In genomic region chr16:12115040-12115856, GRCm38 (mm10) we compare ENCODE assay signal across 11 mouse cellular contexts.
DNase-seq lines count a peak whose midpoint lies in the region; ATAC-seq and TF ChIP-seq lines count a peak whose summit lies in the region.
"Had no signal": no experiment of that assay in that cellular context is flagged by ENCODE, and none has a peak within 500 bp of the region (broad histone marks: within the 10 kb centered on the region; RNA-seq: fewer than 3 reads in every experiment).

No protein-coding gene starts in this region.

- TF ChIP-seq CTCF in hindbrain, postnatal 0 days (IDR thresholded peaks at IDR 0.05; ENCODE audit: low read depth): 0 out of 2 replicates have a peak, but pooled peaks have one; percentile 13

- no peaks in the 10 kb centered on the region for H3K27me3 ChIP-seq in forebrain, embryonic 11.5 days (ENCODE audit: control insufficient read depth, insufficient read depth, low read length)
- no peaks in the 10 kb centered on the region for H3K27me3 ChIP-seq in forebrain, embryonic 10.5 days (ENCODE audit: poor library complexity, severe bottlenecking)
- H3K27me3 ChIP-seq in forebrain, embryonic 13.5 days: no peaks in the 10 kb centered on the region
- H3K27me3 ChIP-seq in hindbrain, postnatal 0 days (ENCODE audit: insufficient read depth, low read length): no peaks in the 10 kb centered on the region
- no peaks in the 10 kb centered on the region for H3K27me3 ChIP-seq in midbrain, embryonic 15.5 days (replicated peaks)
- H3K27me3 ChIP-seq: limb, embryonic 13.5 days had no signal

- no peak overlapping the region for H3K4me3 ChIP-seq in forebrain, embryonic 11.5 days (ENCODE audit: low read depth, low read length)
- no peak overlapping the region for H3K4me3 ChIP-seq in forebrain, embryonic 10.5 days
- H3K4me3 ChIP-seq in forebrain, embryonic 13.5 days: no peak overlapping the region
- no peak overlapping the region for H3K4me3 ChIP-seq in hindbrain, postnatal 0 days (ENCODE audit: low read length)
- no peak overlapping the region for H3K4me3 ChIP-seq in midbrain, embryonic 15.5 days
- H3K4me3 ChIP-seq: limb, embryonic 13.5 days had no signal

- no peak overlapping the region for H3K9ac ChIP-seq in forebrain, embryonic 11.5 days (ENCODE audit: low read length)
- H3K9ac ChIP-seq in forebrain, embryonic 13.5 days: no peak overlapping the region
- H3K9ac ChIP-seq in hindbrain, postnatal 0 days (replicated peaks; ENCODE audit: low read length): no peak overlapping the region
- H3K9ac ChIP-seq in midbrain, embryonic 15.5 days: no peak overlapping the region
- H3K9ac ChIP-seq: limb, embryonic 13.5 days had no signal

- no peaks in the 10 kb centered on the region for H3K36me3 ChIP-seq in forebrain, embryonic 11.5 days (ENCODE audit: control insufficient read depth, insufficient read depth, low read length)
- no peaks in the 10 kb centered on the region for H3K36me3 ChIP-seq in forebrain, embryonic 10.5 days (replicated peaks)
- no peaks in the 10 kb centered on the region for H3K36me3 ChIP-seq in forebrain, embryonic 13.5 days (ENCODE audit: poor library complexity, severe bottlenecking)
- H3K36me3 ChIP-seq in hindbrain, postnatal 0 days (ENCODE audit: insufficient read depth, low read length): no peaks in the 10 kb centered on the region
- H3K36me3 ChIP-seq in midbrain, embryonic 15.5 days (replicated peaks): no peaks in the 10 kb centered on the region
- H3K36me3 ChIP-seq: limb, embryonic 13.5 days had no signal

- 33% methylated on average over 7 of the region's 7 CpGs for WGBS in forebrain, embryonic 11.5 days
- WGBS in forebrain, embryonic 10.5 days: 52% methylated on average over 7 of the region's 7 CpGs
- 37% methylated on average over 7 of the region's 7 CpGs for WGBS in forebrain, embryonic 13.5 days
- WGBS in hindbrain, postnatal 0 days: 31% methylated on average over 7 of the region's 7 CpGs
- 32% methylated on average over 7 of the region's 7 CpGs for WGBS in midbrain, embryonic 15.5 days

- ATAC-seq in forebrain, embryonic 11.5 days (replicated peaks; ENCODE audit: low FRiP score): 0 out of 2 replicates have a peak, but pooled peaks have one; percentile 39
- ATAC-seq in forebrain, embryonic 13.5 days: peak; percentile 80
- peak; percentile 82 for ATAC-seq in hindbrain, postnatal 0 days
- ATAC-seq in midbrain, embryonic 15.5 days (replicated peaks): peak; percentile 90

- H3K27ac ChIP-seq in forebrain, embryonic 11.5 days (ENCODE audit: low read depth, low read length): no peak overlapping the region
- H3K27ac ChIP-seq in forebrain, embryonic 10.5 days: no peak overlapping the region
- peak overlapping the region; percentile 51 for H3K27ac ChIP-seq in forebrain, embryonic 13.5 days
- H3K27ac ChIP-seq in hindbrain, postnatal 0 days: no peak overlapping the region
- peak overlapping the region; percentile 64 for H3K27ac ChIP-seq in midbrain, embryonic 15.5 days
- H3K27ac ChIP-seq: limb, embryonic 13.5 days had no signal

- DNase-seq in forebrain, embryonic 11.5 days (ENCODE audit: low spot score): no peak
- no peak for DNase-seq in forebrain, embryonic 10.5 days (ENCODE audit: extremely low spot score, low spot score)
- DNase-seq in hindbrain, postnatal 0 days (ENCODE audit: low spot score): peak; percentile 72
- DNase-seq in urinary bladder, postnatal 25 days (ENCODE audit: low spot score): no peak
- no peak for DNase-seq in cerebellum, adult 18-20 months
- DNase-seq in lung, postnatal 25 days (ENCODE audit: low spot score): no peak
- DNase-seq: cerebellum, adult 11 months; gastrocnemius, postnatal 36 days had no signal

- no peaks in the 10 kb centered on the region for H3K4me1 ChIP-seq in forebrain, embryonic 11.5 days (replicated peaks; ENCODE audit: control insufficient read depth, insufficient read depth, low read length)
- no peaks in the 10 kb centered on the region for H3K4me1 ChIP-seq in forebrain, embryonic 10.5 days
- peaks cover 9% of the 10 kb centered on the region for H3K4me1 ChIP-seq in forebrain, embryonic 13.5 days
- no peaks in the 10 kb centered on the region for H3K4me1 ChIP-seq in hindbrain, postnatal 0 days (ENCODE audit: insufficient read depth, low read length)
- peaks cover 18% of the 10 kb centered on the region for H3K4me1 ChIP-seq in midbrain, embryonic 15.5 days
- H3K4me1 ChIP-seq: limb, embryonic 13.5 days had no signal

- H3K4me2 ChIP-seq in forebrain, embryonic 11.5 days (ENCODE audit: low read depth, low read length, severe bottlenecking): no peak overlapping the region
- H3K4me2 ChIP-seq in forebrain, embryonic 13.5 days: no peak overlapping the region
- H3K4me2 ChIP-seq in hindbrain, postnatal 0 days (ENCODE audit: low read depth, low read length): no peak overlapping the region
- peak overlapping the region; percentile 7; the same call in 1 of the 2 replicates for H3K4me2 ChIP-seq in midbrain, embryonic 15.5 days
- H3K4me2 ChIP-seq: limb, embryonic 13.5 days had no signal

- H3K9me3 ChIP-seq in forebrain, embryonic 11.5 days (ENCODE audit: control insufficient read depth, low read length): no peaks in the 10 kb centered on the region
- no peaks in the 10 kb centered on the region for H3K9me3 ChIP-seq in forebrain, embryonic 10.5 days
- H3K9me3 ChIP-seq in forebrain, embryonic 13.5 days (replicated peaks): no peaks in the 10 kb centered on the region
- no peaks in the 10 kb centered on the region for H3K9me3 ChIP-seq in hindbrain, postnatal 0 days (ENCODE audit: low read length)
- H3K9me3 ChIP-seq in midbrain, embryonic 15.5 days: no peaks in the 10 kb centered on the region
- H3K9me3 ChIP-seq: limb, embryonic 13.5 days had no signal

Comparison
In these comparisons a context has a peak if more than half of its experiments do, and no peak if none do; other contexts are left out.
1. H3K27ac ChIP-seq: peak in forebrain, embryonic 13.5 days (single experiment) and midbrain, embryonic 15.5 days (single experiment); none in forebrain, embryonic 11.5 days (single experiment), forebrain, embryonic 10.5 days (single experiment) and hindbrain, postnatal 0 days (single experiment).
2. ATAC-seq: peak in every context shown above with its lines; median percentile 90 in midbrain, embryonic 15.5 days; 82 in hindbrain, postnatal 0 days; 80 in forebrain, embryonic 13.5 days; 39 in forebrain, embryonic 11.5 days.